Mouse (Mus musculus): Measurements from ENCODE around the gene Rbm42.

Rbm42 gene

DNA sequence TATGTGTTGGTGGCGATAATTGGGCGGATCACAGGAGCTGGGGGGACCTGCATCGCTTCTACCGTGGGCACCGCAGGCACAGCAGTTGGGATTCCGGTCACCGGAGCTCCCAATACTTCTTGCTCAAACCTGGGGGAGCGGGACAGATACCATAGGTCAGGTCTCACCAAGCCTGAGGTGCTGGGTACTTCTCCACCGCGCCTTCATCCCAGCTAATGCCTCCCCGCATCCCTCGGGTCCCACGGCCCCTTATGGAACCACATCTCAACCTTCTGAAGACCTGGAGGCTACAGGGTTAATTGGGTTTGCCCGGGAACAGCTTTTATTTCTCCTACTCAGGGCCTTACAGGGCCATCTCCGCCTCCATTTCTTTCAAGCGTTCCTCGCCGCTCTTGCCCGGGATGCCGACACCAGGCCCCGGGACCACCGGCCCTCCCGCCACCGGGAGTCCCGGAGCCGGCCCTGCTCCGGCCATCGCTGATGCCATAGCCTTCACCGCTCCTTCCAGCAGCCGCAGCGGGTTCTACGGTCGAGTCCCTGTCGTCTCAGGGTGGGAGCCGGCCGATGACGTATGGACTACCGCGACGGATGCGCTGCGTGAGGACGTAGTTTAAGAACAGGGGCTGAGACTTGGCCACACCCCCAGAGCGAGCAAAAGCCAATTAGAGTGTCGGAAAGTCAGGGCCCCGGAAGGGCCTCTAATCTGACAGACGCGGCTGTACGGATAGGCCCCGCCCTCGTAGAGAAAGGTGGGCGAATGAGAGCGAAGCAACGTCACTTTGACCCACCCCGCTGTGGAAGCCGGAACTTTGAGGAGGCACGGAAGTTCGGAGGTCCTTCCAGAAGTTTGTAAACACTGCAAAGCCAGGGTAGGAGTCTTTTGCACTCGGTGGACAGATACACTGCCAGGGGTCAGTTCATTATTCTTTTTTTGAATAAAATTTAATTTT, at the start of gene Rbm42:
TSS of gene Rbm42 (minus strand) at position 727 of the 950 bp plus-strand sequence.
- peak; percentile 98 for DNase-seq

DNA sequence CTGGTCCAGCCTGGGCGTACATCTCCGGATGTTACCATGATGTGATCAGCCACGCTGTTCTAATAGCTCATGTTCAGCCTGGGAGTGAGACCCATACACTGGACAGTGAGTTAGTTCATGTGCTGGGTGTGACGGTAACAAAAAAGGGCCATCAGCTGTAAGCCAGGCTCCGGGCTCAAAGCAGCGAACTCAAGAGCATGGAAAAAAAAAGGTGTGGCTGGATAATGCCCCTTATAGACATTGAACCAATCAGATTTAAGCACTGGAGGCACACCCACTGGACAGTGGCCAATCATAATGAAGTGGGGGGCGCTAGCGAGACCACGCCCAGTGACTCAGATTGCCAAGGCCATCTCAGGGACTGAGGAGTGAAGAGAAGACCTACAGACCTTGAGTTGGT, 48.5 kb upstream of the Rbm42 start, which contains the start of gene 2200002J24Rik:
TSS of gene 2200002J24Rik (plus strand) at position 338 of the 400 bp plus-strand sequence.
- DNase-seq: peak; percentile 58

DNA sequence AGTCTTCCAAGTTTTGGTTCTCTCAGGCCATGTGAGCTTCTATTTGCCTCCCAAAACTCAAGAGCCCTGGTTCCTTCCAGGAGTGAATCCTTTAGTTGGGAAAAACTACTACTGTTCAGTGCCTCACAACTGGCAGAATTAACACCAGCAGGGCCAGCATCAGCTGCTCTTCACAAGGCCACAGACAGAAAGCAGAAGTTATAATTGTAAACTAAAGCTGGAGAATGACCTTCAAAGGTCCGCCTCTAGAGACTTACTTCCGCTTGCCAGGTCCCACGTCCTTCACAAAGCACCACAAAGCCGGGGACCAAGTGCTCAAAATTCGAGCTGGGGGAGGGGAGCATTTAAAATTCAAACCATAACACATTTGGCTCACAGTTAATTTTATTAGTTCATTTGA, 48.0 kb upstream of the Rbm42 start:
- no peak for DNase-seq

DNA sequence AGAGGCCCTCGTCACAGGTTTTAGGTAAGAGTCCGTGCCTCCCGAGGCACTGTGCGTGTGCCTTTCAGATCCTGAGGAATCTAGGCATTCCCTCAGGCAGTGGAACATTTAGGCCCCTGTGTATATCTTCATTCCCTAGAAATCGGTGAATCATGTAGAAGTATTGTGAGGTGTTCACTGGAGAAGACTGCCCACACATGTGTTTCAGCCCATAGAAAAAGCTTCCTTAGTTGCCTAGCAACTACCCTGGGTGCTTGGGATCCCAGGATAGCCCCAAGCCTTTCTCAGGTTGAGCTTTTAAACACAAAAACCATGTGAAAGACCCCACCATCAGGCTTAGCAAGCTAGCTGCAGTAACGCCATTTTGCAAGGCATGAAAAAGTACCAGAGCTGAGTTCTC, 38.2 kb upstream of the Rbm42 start:
- no peak for DNase-seq

DNA sequence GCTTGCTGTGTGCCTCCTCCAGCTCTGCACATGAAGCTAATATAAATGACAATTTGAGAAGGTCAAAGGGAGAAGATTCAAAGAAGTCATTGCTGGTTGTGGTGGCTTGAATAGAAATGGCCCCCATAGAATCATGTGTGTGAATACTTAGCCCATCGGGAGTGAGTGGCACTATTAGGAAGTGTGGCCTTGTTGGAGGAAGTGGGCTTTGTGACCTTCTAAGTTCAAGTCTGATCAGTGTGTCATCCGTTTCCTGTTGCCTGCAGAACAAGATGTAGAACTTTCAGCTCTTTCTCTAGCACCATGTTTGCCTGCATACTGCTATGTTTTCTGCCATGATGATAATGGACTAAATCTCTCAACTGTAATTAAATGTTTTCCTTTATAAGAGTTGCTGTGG, 33.3 kb upstream of the Rbm42 start:
- DNase-seq: no peak

DNA sequence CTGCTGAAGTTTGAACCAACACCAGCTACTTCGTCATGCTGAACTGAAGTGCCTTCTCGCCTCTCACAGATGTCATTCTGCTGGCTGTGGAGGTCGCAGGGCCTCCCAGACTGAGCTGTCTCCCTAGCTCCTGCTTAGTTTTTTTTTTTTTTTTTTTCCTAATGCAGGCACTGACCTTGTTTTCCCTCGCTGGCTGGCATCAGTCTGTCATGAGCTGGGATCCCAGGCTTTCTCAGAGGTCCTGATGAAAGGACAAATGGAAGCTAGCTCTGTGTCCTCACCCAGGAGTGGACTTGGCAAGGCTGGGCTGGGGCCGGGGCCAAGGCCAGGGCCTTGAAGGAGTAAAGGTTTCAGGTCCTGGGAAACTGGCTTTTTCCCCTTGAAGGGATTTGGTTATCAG, 31.8 kb upstream of the Rbm42 start:
- DNase-seq: no peak

DNA sequence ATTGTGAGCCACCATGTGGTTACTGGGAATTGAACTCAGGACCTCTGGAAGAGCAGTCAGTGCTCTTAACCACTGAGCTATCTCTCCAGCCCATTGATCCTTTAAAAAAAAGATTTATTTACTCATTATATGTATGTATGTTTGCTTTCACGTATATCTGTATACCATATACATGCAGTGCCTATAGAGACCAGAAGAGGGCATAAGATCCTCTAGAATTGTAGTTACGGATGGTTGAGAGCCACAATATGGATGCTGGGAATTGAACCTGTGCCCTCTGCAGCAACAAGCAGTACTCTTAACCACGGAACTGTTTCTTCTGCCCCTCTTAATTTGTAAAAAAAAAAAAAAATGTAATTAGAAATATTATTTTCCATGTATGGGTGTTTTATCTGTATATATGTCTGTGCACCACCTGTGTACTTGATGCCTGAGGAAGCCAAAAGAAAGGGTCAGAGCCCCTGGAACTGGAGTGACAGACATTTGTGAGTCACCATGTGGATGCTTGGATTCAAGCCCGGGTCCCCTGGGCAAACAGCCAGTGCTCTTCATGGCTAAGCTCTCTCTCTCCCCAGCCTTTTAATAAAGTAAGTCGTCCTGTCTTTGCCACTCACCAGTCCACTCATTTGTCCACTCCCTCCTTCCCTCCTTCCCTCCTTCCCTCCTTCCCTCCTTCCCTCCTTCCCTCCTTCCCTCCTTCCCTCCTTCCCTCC, 28.3 kb upstream of the Rbm42 start:
- no peak for DNase-seq

DNA sequence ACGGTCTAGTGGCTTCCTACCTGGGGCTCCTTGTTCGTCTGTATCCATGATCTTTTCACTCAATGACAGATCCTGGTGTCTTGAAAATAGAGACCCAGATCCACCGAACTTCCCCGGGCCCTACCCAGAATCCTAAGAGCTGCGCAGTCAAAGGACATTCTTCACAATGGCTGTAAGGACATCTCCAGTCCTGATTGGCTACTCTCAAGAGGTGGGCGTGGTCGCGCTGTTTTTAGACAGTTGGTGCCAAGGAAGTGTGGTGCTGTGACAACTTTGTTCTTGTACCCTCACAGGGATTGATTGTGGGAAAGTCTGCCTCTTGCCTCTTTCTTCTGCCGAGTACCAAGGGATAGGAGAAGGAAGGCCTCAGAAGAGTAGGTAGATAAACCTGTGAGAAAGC, 21.4 kb upstream of the Rbm42 start, which contains the start of gene Pmis2:
TSS of gene Pmis2 (minus strand) at position 126 of the 400 bp plus-strand sequence.
- DNase-seq: no peak

DNA sequence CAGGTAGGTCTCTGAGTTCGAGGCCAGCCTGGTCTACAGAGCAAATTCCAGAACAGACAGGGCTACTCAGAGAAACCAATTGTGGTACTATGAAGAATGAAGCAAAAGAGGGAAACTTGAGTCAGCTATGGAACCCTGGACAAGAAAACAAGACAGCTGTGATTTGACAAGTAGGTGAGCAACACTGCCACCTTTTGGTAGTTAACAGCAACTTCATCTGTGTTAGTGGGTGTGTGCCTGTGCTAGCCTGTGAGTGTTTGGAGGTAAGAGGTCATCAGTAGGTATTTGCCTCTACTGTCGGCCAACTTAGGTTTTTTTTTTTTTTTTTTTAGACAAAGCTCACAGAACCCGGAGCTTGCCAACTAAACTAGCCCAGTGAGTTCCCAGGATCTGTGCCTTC, 19.1 kb upstream of the Rbm42 start:
- DNase-seq: no peak

DNA sequence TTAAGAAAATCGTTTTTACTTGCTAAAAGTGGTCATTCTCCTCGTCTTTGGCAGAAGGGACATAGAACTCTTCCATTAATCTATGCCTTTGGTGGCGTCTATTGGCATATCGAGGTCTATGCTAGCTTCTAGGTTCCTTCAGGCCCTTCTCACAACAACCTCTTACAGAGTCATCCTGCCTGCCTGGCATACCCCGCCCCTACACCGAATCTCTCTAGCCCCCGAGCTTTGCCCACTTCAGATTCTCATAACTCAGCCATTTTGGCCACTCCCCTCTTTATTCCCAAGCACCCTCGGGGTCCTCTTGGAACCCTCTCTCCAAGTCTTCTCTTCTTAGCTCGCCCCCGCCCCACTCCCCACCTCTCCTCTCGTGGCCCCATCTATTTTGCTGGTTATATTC, 15.2 kb upstream of the Rbm42 start:
- DNase-seq: no peak

DNA sequence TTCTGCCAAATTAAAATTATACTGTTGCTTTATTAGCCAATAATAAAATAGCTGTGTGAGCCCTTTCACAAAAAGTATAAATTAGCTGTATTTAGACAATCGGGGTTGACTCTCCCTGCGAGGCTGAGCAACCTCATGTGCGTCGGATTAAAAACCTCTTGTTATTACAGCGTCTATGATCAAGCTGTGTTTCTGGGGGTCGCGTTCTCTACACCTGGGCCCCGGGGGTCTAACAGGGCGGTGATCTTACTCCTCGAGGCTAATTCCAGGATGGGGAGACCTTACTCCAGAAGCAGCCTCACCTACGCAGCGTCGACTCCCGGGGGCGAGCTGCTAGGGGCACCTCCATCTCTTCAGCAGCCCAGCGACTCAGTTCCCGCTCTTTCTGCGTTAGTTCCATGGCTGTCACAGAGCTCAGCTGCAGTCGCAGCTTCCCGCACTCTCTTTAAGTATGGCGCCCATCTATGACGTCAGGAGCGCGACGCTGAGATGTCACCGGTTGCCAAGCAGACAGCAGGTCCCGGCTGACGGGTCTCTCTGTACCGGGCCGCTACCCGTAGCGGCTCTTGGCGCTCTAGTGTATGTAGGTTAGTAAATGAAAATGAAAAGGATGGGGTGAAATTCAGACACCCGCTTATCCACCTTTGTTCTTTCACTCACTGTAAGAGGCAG, 14.5 kb upstream of the Rbm42 start, which contains the start of gene Haus5:
TSS of gene Haus5 (minus strand) at position 466 of the 672 bp plus-strand sequence.
- DNase-seq: peak; percentile 89

DNA sequence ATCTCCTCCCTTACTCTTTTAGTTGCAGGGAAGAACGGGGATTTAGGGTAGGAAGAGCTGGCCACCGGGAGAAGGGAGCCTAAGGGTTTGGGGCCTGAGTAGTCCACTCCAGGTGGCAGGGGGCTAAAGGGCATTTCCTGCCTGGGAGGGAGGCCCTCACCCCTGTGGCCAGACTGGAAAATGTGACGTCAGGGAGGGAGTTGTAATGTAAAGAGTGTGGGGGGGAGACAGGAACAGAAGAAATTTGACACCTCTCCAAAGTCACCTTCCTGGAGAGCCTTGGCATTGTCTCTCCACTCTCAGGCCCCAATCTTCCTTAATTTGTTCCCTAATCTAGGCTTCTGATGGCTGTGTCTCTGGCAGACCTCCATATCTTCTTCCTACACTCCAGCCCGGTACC, 11.0 kb downstream of the Rbm42 start:
- DNase-seq: no peak

DNA sequence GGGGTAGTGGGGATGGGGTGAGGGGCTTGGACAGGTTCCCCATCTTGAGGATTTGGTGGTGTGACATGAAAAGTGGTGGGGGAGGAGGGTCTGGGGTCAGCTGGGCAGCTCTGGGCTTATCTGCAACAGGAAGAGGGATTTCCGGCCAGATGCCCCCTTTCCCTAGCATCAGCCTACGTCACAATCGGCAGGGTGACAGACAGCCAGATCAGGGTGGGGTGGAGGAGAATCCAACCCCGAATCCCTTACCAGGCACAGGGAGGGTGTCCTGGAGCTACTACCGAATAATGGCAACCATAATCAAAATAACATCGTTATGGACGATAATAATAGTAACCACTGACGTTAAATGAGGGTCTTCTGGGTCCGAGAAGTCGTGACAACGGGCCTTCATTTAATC, 13.7 kb downstream of the Rbm42 start:
- DNase-seq: no peak

DNA sequence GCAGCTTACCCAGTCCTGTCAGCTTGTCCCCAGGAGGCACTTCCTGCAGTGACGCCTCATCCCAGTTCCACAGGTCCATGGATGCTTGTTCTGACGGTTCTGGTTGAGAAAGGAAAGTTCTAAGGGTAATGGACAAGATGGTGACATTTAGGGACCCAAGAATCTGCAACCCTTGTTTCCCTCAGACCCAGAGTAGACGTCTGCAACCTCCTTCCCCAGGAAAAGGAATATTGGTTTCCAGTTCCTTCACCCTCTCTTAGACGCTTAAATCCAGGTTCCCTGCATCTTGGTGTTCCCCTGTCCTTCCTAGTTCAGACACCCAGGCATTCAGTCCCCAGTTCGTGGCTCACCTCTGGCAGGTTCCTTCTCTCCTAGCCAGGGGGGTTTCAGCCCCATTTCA, 14.4 kb downstream of the Rbm42 start, which contains the start of gene Etv2:
TSS of gene Etv2 (minus strand) at position 101 of the 400 bp plus-strand sequence.
- DNase-seq: no peak

DNA sequence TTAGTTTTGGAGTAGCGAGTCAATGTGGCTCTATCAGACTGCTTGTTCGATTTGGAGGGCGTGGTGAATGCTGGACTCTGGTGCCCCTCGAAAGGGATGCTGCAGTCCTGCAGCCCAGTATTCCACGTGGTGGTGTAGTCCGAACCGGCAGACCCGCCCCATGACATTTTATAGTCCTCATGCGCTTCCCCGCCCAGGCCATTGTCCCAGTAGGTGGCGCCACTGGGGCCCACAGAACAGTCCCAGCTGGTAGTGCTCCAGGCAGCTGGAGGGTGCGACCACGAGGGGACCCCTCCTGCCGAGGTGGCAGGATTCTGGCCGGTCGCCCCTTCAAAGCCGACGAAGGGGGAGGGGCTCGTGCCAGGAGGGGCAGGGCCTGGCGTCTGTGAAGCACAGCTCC, 15.5 kb downstream of the Rbm42 start:
- DNase-seq: peak; percentile 68

DNA sequence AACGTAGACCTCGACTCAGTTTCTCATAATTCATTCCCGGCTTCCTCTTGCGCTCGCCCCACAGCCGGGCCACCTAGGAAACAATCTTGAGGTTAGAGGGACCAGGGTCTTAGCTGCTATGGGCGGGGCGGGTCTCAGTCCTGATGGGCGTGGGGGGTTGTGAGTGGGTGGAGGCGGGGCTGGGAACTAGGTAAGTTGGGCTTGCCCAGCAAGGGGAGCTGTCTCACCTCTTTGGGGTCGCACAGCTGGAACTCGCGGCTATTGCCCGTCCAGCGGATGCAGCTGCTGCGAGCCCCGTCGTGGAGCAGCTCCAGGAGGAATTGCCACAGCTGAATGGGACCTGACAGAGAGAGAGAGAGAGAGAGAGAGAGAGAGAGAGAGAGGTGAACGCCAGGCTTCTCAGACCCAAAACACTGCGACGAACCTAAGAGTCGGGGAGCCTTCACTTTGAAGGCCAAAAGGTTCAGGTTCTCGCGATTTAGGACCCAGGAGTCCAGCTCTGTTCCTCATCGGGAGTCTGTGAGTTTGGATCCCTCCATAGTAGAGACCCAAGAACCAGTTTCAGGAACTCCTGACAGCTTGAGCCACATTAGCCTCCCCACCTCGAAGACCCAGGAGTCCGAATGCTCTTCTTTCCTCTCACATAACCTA, 16.2 kb downstream of the Rbm42 start:
- DNase-seq: no peak

DNA sequence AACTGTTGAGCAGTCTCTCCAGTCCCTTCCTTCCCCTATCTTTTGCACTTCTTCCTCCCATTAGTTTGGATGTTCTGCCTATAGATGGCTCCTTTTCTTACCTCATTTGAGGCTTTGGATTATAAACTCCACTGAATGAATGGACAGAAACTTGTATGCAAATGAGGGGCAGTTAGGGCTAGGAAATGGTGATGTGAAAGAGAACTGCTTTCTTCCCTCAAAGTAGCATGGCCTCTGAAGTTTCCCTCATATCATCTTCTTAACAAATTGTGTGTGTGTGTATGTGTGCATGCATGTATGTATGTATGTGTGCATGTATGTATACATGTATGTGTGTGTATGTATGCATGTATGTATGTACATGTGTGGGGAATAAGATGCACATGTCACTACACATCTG, 21.1 kb downstream of the Rbm42 start:
- DNase-seq: no peak

DNA sequence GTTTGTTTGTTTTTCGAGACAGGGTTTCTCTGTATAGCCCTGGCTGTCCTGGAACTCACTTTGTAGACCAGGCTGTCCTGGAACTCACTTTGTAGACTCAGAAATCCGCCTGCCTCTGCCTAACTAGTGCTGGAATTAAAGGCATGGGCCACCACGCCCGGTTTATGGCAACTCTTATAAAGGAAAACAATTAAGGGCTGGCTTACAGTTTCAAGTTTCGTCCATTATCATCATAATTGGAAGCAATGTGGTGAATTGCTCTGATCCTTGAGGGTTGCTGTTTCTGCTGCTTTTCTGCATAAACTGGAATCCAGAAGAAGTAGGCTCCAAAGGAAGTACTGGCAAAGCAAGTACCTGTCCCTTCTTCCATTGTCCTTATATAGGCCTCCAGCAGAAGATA, 23.5 kb downstream of the Rbm42 start:
- no peak for DNase-seq

DNA sequence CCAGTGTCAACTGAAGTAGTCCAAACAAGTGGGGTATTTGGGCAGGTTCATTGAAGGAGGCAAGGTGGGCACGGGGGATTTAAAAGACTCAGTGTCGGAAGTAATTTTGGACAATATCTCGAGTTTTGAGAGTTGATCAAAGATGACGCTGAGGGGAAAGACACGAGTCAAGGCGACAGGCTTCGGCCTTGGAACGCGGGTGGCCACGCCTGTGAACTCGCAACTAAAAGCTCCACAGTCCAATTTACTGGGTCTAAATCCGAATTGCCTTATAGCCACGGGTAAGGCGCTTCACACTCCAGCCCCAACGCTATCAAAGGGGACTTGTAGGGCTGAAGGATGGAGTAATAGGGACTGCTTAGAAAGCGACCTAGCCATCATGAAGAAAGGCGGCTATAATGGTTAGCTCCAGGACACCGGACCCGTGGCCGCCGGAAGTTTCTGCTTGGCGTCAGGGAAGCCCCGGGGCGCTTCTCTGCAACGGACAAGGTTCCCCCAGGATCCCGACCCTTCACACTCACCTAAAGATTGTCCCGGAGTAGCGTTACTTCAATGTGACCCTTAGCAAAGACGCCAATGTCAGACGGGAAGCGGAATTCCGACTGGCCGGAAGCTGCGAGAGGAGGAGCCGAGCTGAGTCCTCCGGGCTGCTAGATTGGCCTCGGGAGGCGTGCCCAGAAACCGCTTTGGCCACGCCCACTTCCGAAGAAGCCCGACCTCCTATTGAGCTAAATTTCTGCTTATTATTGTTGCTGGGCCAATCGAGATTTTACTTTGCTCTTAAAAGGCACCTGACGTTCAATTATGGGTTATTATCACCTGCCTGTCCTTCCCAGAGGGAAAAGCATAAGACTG, 24.4 kb downstream of the Rbm42 start, which contains the start of gene Cox6b1:
TSS of gene Cox6b1 (minus strand) at position 622 of the 855 bp plus-strand sequence.
- DNase-seq: peak; percentile 95

DNA sequence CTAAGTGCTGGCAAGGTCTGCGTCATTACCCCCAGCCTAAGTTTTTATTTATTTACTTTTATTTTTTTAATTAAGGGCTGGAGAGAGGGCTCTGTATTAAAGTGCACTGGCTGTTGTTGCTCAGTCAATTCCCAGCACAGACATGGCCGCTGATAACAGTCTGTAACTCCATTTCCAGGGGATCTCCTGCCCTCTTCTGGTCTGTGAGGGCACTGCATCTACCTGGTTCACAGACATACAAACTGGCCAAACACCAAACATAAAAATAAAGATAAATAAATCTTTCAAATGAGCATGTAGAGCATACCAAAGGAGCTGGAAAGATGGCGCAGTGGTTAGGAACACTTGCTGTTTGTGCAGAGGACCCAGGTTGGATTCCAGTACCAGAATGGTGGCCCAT, 30.9 kb downstream of the Rbm42 start:
- DNase-seq: peak; percentile 53

DNA sequence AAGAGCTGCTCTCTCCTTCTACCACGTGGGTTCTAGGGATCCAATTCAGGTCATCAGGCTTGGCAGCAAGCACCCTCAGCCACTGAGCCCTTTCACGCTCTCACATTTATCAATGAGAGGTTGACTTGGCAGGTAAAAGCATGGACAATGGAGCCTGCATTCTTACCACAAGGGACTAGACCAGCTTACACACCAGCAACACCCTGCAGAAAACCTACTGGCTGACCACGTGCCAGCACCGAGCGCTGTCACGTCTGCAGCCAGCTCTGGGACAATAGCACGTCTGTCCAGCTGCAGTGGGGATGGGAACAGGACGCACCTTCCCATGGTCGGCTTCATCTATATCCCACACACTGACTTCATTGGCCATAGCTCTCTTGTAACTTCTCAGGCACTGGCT, 31.5 kb downstream of the Rbm42 start:
- DNase-seq: no peak
